Mouse (Mus musculus) midbrain, embryonic 14.5 days (tissue): ENCODE measurements around the gene Ift88. TPM values are rescaled to one million over a fixed set of nuclear protein-coding genes. Genes with fewer than 3 reads are reported as not detected.
A peak's percentile ranks its signal among the peaks of the same experiment; 100 is the strongest.

Source experiments
- ATAC-seq: fragments of 200-750 bp; cut with Nextera tagmentation; 2 replicates; pipeline ENCODE4 v1.8.0; 2017; ENCODE audit warnings: moderate number of reproducible peaks, moderate library complexity; ENCODE audit not compliant: low FRiP score, low TSS enrichment
- DNase-seq: peaks from one replicate; pipeline ENCODE4 v3.0.0-alpha.2; 2015
- H3K27ac ChIP-seq: fragments of 300-500 bp; sonication (generic); replicated peaks from 2 replicates; pipeline ENCODE4 v1.5.1; 2014; ENCODE audit warnings: mild to moderate bottlenecking, low read depth, low read length, moderate library complexity
- H3K27me3 ChIP-seq: fragments of 300-500 bp; sonication (generic); 2 replicates; pipeline ENCODE4 v1.6.1; 2014; ENCODE audit warnings: low read length, control low read depth, mixed read lengths; ENCODE audit not compliant: control insufficient read depth, insufficient read depth
- H3K36me3 ChIP-seq: fragments of 300-500 bp; sonication (generic); 2 replicates; pipeline ENCODE4 v1.6.1; 2014; ENCODE audit warnings: low read length, control low read depth; ENCODE audit not compliant: control insufficient read depth, insufficient read depth
- H3K4me1 ChIP-seq: fragments of 300-500 bp; sonication (generic); 2 replicates; pipeline ENCODE4 v1.6.1; 2014; ENCODE audit warnings: mild to moderate bottlenecking, antibody characterized with exemption, low read length, control low read depth; ENCODE audit not compliant: control insufficient read depth, insufficient read depth
- H3K4me2 ChIP-seq: fragments of 300-500 bp; sonication (generic); 2 replicates; pipeline ENCODE4 v1.6.1; 2014; ENCODE audit warnings: mild to moderate bottlenecking, low read length, moderate library complexity
- H3K4me3 ChIP-seq: fragments of 300-500 bp; sonication (generic); replicated peaks from 2 replicates; pipeline ENCODE4 v1.5.1; 2014; ENCODE audit warnings: low read depth, low read length
- H3K9ac ChIP-seq: fragments of 300-500 bp; sonication (generic); replicated peaks from 2 replicates; pipeline ENCODE4 v1.6.1; 2014; ENCODE audit warnings: mild to moderate bottlenecking, low read length, moderate library complexity
- H3K9me3 ChIP-seq: fragments of 300-500 bp; sonication (generic); 2 replicates; pipeline ENCODE4 v1.6.1; 2016; ENCODE audit warnings: low read length, control low read depth, mixed read lengths; ENCODE audit not compliant: control insufficient read depth
- WGBS: fragments of 180-500 bp; shearing (Covaris S2); extraction: QIAGEN DNeasy Blood & Tissue Kit; methylation state at CpG from one replicate; pipeline ENCODE4 v1.1.7; 2014; 5-methylcytosine and 5-hydroxymethylcytosine counted together
- polyA plus RNA-seq: library from polyadenylated mRNA; unstranded; fragments of >200 nt; fragmentation: Nextera tagmentation; extraction: Ambion mirVana; gene quantifications from 2 replicates; pipeline ENCODE4 v1.2.1, GENCODE M21; 2014

Ift88 gene
- polyA plus RNA-seq, 1 experiment from 2014 or later, result 20.7 TPM

DNA sequence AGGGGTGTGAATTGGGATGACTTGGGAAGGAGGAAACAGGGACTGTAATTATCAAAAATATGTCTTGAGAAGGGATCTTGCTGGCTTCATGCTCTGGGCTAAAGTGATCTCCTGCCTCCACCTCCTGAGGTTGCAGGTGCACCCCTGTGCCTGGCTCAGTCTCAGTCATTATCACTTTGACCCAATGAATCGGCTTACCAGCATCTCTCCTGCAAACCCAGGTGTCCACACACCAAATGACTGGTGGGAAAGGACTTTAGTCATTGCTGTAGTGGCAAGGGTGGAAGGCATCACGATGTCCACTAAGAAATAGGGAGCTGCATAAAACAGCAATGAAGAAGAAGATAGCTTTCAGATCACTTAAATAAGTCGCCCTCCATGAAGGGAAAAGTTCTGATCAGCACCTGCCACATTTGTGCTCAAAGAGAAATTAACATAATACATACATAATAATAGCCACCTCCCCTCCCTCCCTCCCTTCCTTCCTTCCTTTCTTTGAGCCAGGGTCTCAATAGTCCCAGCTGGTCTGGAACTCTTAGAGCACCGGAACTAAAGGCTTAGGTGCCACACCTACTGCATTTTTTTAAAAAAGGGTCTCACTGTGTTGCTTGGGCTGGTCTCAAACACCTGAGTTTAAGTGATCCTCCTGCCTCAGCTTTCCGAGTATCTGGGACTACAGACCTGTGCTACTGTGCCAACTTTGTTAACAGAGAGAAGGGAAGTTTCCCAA lies 106.1 kb downstream of the Ift88 start:
- Histone ChIP-seq H3K4me2 (no peak overlapping the region), H3K27ac (no peak overlapping the region), H3K36me3 (no peaks in the 10 kb centered on the region), H3K9ac (0 out of 2 replicates have a peak overlapping the region, but pooled peaks have one; percentile 12), H3K27me3 (no peaks in the 10 kb centered on the region; the same call in 1 of the 2 replicates), H3K9me3 (no peaks in the 10 kb centered on the region), H3K4me1 (peaks cover 15% of the 10 kb centered on the region), H3K4me3 (no peak overlapping the region)
- no peak for DNase-seq
- 52% methylated on average over 5 of the region's 5 CpGs for WGBS
- ATAC-seq, result no peak

- Histone ChIP-seq H3K4me1 (peaks cover 20% of the 10 kb centered on the region), H3K9me3 (no peaks in the 10 kb centered on the region), H3K9ac (no peak overlapping the region), H3K27me3 (no peaks in the 10 kb centered on the region), H3K4me2 (no peak overlapping the region), H3K4me3 (no peak overlapping the region), H3K27ac (no peak overlapping the region), H3K36me3 (no peaks in the 10 kb centered on the region)
- DNase-seq (no peak), ATAC-seq (no peak)
- 93% methylated on average over 3 of the region's 3 CpGs for WGBS
Measured at GRCm38 (mm10) chr14:57532577-57532976, 108.7 kb downstream of the Ift88 start.

DNA sequence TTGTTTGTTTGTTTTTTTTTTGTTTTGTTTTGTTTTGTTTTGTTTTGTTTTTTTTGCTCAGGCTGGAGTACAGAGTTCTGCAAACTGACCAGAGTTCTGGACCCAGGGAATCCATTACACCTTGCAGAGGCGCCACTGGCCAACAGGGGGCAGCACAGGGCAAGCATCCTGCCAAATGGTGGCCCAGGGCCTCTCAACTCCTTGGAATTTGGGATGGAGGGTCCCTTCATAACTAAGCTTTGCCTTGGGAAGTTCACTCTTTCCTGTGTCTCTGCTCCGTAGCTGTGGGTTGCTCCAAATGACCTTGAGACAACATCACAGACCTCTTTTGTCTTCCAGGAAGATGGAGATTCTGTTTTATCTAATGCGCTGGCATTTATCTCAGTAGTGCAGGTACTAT lies 109.4 kb downstream of the Ift88 start:
- Histone ChIP-seq H3K4me2 (no peak overlapping the region), H3K4me1 (peaks cover 24% of the 10 kb centered on the region), H3K27ac (no peak overlapping the region), H3K9ac (no peak overlapping the region), H3K27me3 (no peaks in the 10 kb centered on the region), H3K36me3 (no peaks in the 10 kb centered on the region), H3K4me3 (no peak overlapping the region), H3K9me3 (no peaks in the 10 kb centered on the region)
- WGBS, result 29% methylated on average over 3 of the region's 3 CpGs
- ATAC-seq (no peak), DNase-seq (peak; percentile 65)

DNA sequence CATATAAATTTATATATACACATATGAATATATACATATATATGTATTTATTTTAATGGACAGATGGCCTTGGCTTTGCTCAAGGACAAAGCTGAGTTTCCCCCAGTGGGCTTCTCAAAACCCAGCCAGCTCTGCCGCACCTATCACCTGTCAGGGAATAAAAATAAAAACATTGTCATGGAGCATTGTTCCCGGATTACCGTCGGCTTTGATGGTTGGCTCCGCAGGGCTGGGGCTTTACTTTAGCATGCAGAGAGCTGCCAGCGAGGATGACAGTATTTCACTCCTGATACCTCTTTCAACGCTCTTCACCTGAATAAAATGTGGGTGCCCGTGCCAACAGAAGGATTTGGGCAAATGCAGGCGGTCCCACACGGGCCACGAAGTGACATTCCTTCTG lies 110.0 kb downstream of the Ift88 start:
- no peaks in the 10 kb centered on the region for H3K9me3 ChIP-seq
- DNase-seq (peak; percentile 62), ATAC-seq (no peak)
- H3K4me1 ChIP-seq, result peaks cover 24% of the 10 kb centered on the region
- WGBS, result 6% methylated on average over 11 of the region's 11 CpGs
- no peak overlapping the region for H3K9ac ChIP-seq
- H3K36me3 ChIP-seq, result no peaks in the 10 kb centered on the region
- H3K27ac ChIP-seq, result no peak overlapping the region
- H3K27me3 ChIP-seq, result no peaks in the 10 kb centered on the region
- H3K4me2 ChIP-seq, result no peak overlapping the region
- no peak overlapping the region for H3K4me3 ChIP-seq

- Histone ChIP-seq H3K36me3 (no peaks in the 10 kb centered on the region), H3K27me3 (no peaks in the 10 kb centered on the region), H3K27ac (no peak overlapping the region; the same call in 1 of the 2 replicates), H3K4me2 (peak overlapping the region; percentile 3; the same call in 1 of the 2 replicates), H3K4me1 (peaks cover 24% of the 10 kb centered on the region), H3K4me3 (no peak overlapping the region), H3K9ac (no peak overlapping the region), H3K9me3 (no peaks in the 10 kb centered on the region)
- WGBS, result 9% methylated on average over 5 of the region's 5 CpGs
- ATAC-seq (no peak), DNase-seq (peak; percentile 28)
Measured at GRCm38 (mm10) chr14:57534346-57534745, 110.5 kb downstream of the Ift88 start.

DNA sequence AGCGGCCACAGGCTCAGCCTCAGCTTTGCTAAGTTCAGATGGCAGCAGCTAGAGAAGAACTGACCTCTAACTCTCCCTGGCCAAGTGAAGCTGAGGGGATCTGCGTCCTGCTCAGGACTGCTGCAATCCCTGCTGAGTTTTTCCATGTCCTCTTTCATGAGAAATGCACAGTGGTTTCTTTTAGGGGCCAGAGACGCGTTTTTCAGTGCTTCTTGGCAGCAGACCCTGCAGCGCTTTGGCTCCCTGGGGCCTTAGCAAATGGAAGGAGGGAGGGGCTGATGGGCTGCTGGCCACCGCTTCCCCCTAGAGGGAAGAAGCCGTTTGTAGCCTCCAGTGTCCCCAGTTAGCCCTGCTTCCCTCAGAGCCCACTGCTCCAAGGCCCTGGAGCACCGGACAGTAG lies 111.1 kb downstream of the Ift88 start:
- Histone ChIP-seq H3K27me3 (no peaks in the 10 kb centered on the region), H3K9ac (no peak overlapping the region), H3K27ac (peak overlapping the region; percentile 5; the same call in 1 of the 2 replicates), H3K4me2 (no peak overlapping the region), H3K9me3 (no peaks in the 10 kb centered on the region), H3K4me1 (peaks cover 24% of the 10 kb centered on the region), H3K36me3 (no peaks in the 10 kb centered on the region), H3K4me3 (no peak overlapping the region)
- ATAC-seq (no peak), DNase-seq (peak; percentile 51)
- WGBS, result 7% methylated on average over 8 of the region's 8 CpGs

DNA sequence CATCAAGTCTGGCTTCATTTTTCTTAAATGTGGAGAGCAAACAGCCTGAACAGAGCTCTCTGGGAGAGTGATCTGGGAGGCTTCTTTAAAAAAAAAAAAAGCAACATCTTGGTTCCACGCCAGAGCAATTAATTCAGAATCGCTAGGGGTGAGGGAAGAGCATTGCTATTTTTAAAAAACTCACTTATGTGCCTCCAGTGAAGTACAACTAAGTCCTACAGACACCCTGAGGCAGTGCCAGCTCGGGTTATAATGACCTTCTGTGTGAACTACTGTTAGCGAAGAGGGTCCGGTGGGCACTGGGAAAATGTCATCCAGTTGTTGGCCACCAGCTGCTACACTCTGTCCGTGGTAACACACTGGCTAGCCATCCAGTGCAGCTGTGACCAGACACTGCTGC lies 111.8 kb downstream of the Ift88 start:
- WGBS, result 57% methylated on average over 6 of the region's 6 CpGs
- Histone ChIP-seq H3K4me3 (no peak overlapping the region), H3K4me1 (peaks cover 24% of the 10 kb centered on the region), H3K9ac (no peak overlapping the region), H3K27ac (no peak overlapping the region), H3K9me3 (no peaks in the 10 kb centered on the region), H3K36me3 (no peaks in the 10 kb centered on the region), H3K4me2 (no peak overlapping the region), H3K27me3 (no peaks in the 10 kb centered on the region)
- ATAC-seq (no peak), DNase-seq (peak; percentile 25)

DNA sequence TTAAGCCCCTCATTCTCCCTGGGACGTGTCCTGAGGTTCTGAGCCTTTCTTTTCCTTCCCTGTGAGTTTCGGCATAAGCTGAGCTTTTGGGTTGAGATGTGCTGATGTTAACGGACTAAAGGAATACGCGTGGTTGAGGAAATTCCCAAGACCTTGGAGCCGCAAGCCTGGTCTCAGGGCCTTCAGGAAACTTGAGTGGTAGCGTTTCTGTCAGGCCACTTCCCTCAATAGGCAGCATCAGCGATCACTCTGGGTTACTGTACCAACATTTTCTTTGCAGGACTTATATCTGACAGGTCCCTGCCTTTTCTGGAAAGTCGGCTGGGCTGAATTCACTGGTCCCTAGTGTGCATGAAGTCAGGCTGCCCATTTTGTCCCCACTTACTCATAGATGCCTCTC lies 113.0 kb downstream of the Ift88 start:
- H3K4me3 ChIP-seq, result no peak overlapping the region
- no peak for ATAC-seq
- 21% methylated on average over 9 of the region's 9 CpGs for WGBS

More for the DNA sequence above, 113.0 kb downstream of the Ift88 start:
- peaks cover 24% of the 10 kb centered on the region for H3K4me1 ChIP-seq
- H3K4me2 ChIP-seq, result 0 out of 2 replicates have a peak overlapping the region, but pooled peaks have one; percentile 5
- H3K36me3 ChIP-seq, result no peaks in the 10 kb centered on the region
- no peaks in the 10 kb centered on the region for H3K27me3 ChIP-seq
- no peak overlapping the region for H3K9ac ChIP-seq
- H3K9me3 ChIP-seq, result no peaks in the 10 kb centered on the region
- DNase-seq, result no peak
- no peak overlapping the region for H3K27ac ChIP-seq
